Mouse (Mus musculus): ENCODE data around the gene Tapbpl.

Gene Tapbpl

GRCm38 (mm10) chr6:125195541-125196075, 36.1 kb downstream of the Tapbpl start:
- DNase-seq, result no peak

- no peak for DNase-seq
Observed at GRCm38 (mm10) chr6:125193390-125193789, 38.3 kb downstream of the Tapbpl start.

GRCm38 (mm10) chr6:125192841-125193240, 38.8 kb downstream of the Tapbpl start:
- DNase-seq, result no peak

- peak; percentile 96 for DNase-seq
Observed at GRCm38 (mm10) chr6:125192016-125192714, 39.5 kb downstream of the Tapbpl start.

GRCm38 (mm10) chr6:125191332-125192015, 40.2 kb downstream of the Tapbpl start, which contains the start of the genes Ncapd2 and Mrpl51:
Gene Ncapd2 (minus strand): TSS chr6:125191701.
Gene Mrpl51 (plus strand): TSS chr6:125191801.
- peak; percentile 99 for DNase-seq

- DNase-seq, result no peak
Observed at GRCm38 (mm10) chr6:125190816-125191215, 40.8 kb downstream of the Tapbpl start.

GRCm38 (mm10) chr6:125186203-125186602, 45.5 kb downstream of the Tapbpl start:
- no peak for DNase-seq

GRCm38 (mm10) chr6:125182133-125182532, 49.5 kb downstream of the Tapbpl start:
- DNase-seq, result no peak

- DNase-seq, result no peak
Observed at GRCm38 (mm10) chr6:125179601-125180000, 52.1 kb downstream of the Tapbpl start.

GRCm38 (mm10) chr6:125175469-125175868, 56.2 kb downstream of the Tapbpl start:
- no peak for DNase-seq
